Mouse (Mus musculus): ENCODE measurements at regions not wholly inside any gene's neighbourhood (a gene's known extent, or its start where the extent isn't known, plus 50 kb on each side); places are given as distances from the start of the nearest gene placed in this dataset.

DNA sequence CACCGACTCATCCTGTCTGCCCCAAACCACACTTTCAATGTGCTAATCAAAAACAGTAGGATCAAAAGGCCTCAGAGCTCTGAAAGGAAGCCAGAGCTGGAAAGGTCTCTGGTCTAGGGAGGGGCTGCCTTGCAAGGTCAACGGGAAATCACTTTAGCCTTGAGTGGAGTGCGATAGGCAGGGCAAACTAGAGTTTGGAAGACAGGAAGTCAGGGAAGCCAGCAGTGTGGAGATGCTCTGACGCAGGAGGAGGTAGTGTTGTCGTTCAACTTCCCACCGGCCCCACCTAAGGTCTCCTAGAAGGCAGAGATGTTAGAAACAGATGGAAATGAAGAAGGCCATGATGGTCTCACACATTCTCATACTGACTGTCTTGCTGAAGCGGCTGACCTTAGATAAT, 52.0 kb upstream of the Trp53i11 start:
- no peak for DNase-seq (ENCODE audit: low spot score in 2 of 2)

DNA sequence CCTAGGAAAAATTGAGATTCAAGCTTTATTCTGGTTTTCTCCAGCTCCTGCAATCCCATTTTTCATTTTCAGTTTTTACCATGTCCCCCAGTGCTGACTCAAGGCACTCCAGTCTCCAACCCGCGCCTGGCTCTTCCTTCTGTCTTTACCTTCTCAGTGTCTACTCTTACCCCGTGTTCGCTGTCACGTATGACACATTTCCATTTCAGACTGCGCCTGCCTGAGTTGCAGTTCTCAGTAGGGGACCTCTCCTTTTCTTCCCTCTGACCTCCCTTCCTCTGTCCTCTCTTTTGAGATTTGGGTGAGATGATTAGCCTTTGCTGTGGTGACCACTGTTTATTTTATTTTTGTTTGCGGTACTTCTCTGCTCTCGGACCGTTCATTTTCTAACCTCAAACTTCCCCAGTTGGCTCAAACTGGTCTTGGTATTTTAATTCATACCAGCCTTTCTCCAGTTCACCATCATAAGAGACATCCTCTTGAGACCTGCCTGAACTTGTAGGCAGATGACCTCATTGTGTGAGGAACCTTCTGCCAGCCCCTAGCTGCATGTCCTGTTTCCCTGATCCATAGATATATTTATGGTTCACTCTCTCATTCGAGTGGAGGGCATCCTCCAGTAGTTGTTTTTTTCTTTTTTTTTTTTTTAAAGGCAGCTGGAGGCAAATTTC, 53.9 kb upstream of the Trp53i11 start:
- no peak for DNase-seq (ENCODE audit: low spot score in 2 of 2)

DNA sequence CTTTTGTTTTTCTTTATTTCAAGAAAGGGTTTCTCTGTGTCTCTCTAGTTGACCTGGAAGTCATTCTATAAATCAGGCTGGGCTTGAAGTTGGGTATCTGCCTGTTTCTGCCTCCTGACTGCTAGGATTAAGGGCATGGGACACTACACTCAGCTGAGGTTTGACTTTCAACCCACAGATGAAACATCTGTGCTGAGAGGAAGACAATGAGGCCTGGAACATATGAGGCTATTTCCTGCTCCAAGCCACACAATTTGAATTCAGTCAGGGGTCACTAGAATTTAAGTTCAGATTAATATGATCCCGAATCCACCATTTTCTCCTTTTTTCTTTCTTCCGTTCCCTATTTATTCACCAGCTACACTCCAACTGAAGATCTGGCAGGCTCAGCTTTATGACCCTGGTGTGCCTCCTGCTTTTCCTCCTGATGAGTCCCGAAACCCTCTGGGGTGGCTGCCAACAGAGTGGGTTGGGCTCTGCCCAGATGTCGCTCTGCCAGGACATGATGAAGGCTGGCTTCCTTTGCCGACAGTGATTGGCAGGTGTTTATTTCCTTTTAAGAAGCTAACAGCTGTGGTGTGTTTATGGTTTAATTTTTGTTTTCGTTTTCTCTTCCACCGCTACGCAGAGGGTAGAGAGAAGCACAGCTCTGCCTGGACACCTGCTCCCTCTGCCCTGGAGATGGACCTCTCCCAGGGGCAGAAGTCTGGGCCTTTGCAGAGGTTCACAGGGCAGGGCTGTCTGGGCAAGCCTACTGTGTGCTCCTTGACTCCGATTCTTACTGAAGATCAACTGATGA, 55.3 kb upstream of the Trp53i11 start:
- no peak for DNase-seq (ENCODE audit: low spot score in 2 of 2)

DNA sequence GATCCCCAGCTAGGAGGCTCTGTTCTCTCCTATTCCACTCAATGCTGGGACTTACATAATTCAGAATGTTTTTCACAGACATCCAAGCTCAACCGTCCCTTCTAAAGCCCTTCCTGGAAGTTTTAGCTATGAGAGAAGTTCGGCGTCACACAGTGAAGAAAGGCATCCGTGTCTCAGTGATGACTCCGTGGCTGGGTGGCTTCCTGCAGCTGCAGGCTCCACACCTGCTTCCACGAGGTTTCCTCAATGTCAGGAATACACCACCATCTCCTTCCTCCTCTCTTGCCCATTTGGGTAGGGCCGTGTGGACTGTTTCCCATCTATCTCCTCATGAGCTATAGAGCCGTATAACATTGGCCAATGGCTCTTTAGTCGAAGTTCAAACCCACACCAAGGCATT, 56.1 kb upstream of the Trp53i11 start:
- DNase-seq (ENCODE audit: low spot score in 2 of 2): no peak

DNA sequence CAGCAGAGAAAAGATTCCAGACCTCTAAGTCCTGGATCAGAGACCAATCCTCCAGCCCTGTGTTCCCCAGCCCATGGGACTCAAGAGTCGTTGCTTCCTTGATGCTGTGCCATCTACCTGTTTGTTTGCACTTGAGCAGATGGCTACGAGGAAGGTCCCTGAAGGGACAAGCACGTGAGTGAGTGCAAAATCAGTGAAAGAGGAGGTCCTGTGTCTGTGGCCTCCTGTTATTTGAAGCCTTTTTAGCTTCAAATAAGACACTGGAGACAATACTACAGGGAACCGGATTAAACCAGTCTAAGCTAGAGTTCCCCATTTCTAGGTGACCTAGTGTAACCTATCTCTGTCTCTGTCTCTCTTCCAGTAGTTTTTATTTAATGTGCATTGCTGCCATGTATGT, 58.2 kb upstream of the Trp53i11 start:
- no peak for DNase-seq (ENCODE audit: low spot score in 2 of 2)

DNA sequence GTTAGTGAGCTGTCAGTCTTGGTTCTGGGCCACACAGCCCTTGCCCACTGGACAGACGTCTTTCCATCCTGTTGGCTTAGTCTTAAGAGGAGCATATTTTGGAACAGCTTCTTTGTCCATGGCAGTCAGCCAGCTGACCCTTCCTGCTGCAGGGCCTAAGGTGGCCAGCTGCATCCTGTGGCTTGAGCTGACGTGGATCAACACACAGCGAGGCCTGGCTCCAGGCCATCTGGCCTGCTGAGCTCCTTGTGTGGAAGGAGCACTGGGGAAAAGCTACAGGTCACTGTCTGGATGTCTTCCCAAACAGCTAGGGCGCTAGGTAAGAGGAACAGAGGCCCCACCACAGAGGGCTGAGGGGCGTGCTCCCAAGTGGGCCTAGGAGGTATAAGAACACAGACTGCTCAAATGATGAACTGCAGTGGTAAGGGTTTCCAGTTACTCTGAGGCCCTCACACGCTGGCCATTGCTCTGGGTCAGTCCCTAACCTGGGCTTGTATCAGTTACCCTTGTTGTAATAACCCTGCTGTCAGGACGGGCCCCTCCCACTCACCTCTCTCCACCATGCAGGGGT, 60.7 kb upstream of the Trp53i11 start:
- DNase-seq (ENCODE audit: low spot score in 2 of 2): peak in 1 of 2 experiments; percentile 16

DNA sequence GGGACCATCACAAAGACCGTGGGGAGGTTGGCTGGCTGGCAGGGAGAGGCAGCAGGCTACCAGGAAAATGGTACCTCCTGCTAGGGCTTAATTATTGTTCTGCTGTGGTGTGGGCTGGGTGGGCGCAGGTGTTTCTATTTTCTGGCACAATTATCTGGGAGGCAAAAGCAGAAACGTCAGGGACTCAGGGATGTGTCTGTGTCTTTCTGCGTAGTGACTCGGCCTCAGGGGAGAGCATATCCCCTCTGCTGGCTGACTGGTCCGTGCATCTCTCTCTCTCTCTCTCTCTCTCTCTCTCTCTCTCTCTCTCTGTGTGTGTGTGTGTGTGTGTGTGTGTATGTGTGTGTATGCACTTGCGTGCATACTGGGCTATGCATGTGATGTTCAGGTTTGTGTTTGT, 61.2 kb upstream of the Trp53i11 start:
- no peak for DNase-seq (ENCODE audit: low spot score in 2 of 2)

DNA sequence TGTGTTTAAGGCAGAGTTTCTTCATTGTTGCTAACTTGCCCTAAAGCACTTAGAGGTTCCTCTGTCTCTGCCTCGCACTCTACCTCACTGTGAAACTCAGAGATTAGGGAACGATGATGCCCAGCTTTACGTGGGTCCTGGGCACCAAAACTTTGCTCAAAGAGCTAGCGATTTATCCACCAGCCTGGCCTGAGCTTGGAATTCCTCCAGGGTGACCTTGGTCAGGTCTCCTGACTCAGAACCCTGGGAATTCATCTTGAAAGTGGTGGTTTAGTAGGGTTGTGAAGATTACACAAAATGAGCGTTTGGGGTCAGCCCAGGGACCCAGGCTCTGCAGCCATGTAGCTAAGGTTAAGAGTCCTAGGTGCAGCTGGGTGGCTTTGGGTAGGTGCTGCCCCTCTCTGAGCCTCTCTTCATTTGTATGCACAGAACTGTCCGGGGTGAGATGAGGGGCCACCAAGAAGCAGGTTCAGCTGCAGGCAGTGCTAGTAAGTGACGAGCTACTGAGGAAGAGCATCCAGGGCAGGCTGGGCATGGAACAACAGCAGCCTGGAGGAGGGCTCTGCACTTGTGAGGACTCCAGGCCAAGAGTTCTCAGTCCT, 62.4 kb upstream of the Trp53i11 start:
- no peak for DNase-seq (ENCODE audit: low spot score in 2 of 2)

DNA sequence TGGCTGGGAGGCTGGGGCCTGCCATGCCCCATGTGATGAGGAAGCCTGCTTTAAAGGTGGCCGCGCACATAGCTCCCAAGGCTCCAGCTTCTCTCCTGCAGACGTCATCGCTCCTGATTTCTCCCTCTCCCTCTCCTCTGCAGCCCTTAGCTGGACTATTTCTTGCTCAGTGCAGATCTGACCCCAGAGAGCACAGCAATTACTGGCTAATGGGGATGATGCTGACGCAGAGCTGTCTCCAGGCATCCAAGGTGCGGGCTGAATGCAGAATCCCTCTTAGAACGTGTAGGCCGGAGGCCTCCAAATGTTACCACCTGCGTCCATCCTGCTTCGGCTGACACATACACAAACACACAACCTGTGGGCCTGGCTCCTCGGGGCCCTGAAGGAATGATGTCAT, 63.5 kb upstream of the Trp53i11 start:
- DNase-seq (ENCODE audit: low spot score in 2 of 2): no peak

DNA sequence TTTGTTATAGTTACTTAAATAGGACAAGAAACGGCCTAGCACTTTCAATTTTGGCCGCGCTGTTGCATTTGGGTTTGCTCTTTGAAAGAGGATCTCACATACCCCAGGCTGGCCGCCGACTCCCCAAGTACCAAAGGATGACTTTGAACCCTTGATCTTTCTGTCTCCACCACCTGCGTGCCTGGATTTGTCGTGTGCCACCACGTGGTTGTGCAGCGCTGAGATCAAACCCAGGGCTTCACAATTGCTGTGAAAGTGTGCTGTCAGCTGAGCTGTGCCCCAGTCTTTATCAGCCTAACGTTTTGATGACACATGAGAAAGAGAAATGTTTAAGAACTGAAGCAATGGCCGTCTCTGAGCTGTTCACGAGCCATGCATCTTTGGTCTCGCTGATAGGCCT, 67.0 kb upstream of the Trp53i11 start:
- no peak for DNase-seq (ENCODE audit: low spot score in 2 of 2)

DNA sequence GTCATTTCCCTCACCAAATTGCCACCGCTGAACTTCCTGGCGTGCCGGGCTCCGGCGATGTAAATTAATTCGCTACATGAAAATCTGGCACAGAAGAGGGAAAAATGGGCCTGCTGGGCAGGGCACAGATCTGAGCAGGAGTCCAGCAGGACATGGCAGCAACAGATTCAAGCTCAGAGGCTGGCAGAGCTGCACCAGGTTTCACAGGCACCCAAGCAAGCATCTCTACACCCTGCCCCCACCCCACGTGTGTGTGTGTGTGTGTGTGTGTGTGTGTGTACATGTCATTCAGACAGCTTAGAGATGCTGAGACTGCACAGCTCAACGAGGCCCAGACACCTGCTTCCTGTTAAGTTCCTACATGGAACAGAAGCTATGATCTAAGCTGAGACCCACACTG, 68.3 kb upstream of the Trp53i11 start:
- DNase-seq (ENCODE audit: low spot score in 2 of 2): no peak

DNA sequence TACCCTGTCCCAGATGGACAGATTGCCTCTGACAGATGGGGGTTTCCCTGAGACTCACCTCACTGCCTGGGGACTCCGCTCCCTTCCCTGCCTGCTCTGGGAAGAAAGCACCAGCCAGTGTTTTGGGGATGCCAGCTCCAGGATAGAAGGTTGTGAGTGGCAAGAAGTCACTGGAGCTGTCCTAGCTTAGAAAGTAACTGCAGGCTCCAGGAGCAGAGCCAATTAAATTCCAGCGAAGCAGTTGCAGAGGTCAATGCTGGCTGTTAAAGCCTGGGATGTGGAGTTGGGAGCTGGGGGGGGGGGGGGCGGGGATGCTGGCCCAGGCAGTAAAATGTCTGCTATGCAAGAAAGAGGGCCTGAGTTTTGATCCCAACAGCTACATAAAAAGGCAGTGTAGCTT, 69.3 kb upstream of the Prdm11 start:
- DNase-seq (ENCODE audit: low spot score in 2 of 2): no peak

DNA sequence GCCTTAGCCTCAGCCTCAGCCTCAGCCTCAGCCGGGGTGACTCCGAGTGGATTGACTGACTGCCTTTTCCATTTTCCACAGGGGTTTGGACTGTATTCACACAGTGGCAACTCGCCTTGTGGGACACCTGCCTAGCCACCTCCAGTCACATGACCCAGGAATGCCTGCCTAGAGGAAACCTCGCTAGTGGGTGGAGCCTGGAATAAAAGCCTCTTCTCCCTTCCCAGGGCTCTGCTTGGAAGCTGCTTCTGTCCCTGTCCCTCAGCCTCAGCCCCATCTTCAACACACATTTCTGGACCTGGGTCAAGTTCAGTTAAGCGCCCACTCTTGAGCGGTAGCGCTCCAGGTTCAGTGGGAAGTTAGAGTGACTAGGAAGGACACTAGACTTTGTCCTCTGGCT, 68.0 kb upstream of the Prdm11 start:
- DNase-seq (ENCODE audit: low spot score in 2 of 2): no peak

DNA sequence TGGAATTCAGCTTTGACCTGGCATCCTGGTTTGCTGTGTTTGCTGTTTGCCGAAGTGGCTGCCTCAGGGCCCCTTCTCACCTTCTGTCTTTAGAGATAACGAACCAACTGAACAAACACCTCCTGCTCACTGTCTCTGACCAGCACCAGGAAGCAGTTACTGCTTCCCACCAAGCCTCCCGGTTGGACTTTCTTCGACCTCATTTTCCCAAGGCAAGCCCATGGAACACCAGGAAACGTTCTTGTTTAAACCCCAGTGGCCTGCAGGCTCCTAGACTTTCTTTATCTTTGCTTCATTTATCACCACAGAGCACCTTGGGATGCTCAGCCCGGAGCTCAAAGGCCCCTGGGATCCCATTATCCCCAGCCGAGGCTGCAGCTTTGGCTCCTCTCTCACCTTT, 66.4 kb upstream of the Prdm11 start:
- no peak for DNase-seq (ENCODE audit: low spot score in 2 of 2)

DNA sequence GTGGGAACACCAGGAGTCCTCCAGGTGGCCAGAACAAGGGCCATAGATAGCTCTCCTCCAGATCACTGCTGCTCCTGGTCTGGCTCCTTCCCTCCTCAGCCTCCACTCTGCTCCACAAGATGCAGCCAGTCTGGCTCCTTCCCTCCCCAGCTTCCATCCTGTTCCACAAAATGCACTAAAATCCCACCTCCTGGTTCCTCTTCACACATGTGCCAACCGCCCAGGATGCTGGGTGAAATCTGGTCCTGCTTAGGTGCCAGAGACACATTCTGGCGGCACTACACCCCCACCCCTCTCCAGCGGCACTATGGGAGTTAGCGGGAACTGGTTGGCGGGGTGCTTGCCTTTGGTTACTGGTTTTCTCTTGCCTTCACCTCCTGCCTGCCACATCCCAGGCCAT, 64.9 kb upstream of the Prdm11 start:
- DNase-seq (ENCODE audit: low spot score in 2 of 2): no peak

DNA sequence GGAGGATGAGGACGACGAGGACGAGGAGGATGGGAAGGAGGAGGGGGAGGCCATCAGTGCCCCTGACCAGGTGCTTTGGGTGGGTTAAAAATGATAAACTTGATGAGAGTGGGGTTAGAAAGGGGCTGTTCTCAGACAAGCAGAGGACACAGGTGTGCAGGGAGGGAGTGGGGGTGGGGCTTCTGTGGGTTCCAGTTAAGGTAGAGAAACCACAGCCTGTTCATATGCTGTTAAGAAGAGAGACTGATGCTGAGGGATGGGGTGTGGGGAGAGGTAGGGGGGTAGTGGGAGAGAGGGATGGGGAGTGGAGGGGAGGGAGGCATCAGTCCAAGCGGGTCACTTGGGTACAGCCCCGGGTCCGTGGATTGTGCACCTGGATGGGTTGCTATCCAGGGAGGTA, 60.6 kb upstream of the Prdm11 start:
- DNase-seq (ENCODE audit: low spot score in 2 of 2): no peak

DNA sequence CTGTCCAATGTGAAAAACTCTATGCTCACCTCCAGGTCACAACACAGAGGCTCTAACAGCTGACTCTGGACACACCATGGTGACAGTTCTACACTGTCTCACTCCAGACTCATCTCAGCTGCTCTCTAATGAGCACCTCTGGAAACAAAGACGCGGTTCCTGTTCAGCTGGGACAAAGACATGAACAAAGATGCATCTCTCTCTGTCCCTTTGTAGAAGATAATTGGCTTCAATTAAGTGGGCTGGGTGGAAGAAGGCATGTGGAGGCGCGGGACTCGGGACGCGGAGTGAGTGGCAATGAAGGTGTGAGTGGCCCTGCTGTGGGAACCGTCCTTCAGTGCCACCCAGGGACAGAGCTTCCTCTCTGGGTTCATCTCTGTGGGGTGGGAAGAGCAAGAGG, 56.0 kb upstream of the Prdm11 start:
- no peak for DNase-seq (ENCODE audit: low spot score in 2 of 2)

DNA sequence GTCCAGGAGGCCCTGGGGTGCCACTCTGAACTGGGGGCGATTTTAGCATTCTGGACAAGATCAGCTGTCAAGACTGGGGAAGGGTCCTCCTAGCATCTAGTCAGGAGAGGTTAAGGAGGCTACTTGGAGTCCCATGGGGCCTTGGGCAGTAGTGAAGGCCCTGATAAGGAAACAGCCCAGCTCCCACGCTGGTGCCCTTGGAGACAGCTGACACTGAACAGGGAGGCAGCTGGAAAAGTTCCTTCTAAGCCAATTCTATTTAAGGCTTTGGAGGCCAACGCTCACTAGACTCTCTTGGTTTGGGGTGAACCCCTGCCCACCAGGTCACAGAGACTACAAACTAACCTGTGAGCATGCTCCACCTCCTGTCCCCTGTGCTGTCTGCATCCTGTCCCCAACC, 53.8 kb upstream of the Prdm11 start:
- no peak for DNase-seq (ENCODE audit: low spot score in 2 of 2)

DNA sequence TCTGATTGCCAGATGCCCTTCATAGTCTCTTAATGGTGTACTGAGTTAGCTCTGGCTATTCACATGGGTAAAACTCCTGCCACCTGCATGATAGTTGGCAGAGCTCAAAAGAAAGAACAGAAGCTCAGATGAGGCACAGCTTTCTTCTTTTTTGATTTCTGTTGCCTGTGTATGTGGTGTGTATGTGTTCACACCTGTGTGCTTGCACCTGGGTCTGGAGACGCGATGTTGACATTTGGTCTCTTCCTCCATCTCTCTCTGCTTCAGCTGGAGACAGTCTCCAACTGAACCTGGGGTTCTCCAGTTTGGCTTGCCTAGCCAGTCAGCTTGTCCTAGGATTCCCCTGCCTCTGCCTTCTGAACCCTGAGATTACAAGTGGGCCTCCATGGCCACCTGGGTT, 51.0 kb upstream of the Prdm11 start:
- no peak for DNase-seq (ENCODE audit: low spot score in 2 of 2)

DNA sequence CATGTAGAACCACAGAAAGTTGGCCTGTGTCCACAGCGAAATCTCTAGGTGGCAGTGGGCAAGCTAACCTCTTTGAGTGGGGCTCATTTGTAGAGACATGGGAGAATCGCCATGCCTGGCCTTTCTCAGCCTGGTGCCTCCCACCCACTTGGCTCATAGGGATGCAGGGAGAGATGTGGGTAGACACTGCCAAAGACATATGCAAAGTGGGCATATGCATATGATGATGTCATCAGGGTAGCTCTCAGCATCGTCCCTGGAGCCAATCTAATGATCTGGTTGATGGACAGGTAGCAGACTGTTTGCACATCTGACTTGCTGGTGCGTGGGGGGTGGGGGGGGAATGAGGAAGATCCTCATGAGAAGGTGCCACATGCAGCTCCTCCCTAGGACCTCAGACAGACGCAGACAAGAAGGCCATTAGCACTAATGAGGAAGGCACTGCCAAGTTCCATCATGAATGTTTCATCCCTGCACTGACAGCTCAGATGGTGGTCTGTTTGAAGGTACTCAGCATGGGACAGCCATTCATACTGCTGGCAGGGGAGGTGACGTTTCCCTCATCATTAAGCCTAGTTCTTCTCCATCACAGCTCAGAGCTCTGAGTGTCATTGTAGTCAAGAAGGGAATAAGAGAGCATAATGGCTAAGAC, 50.2 kb upstream of the Prdm11 start:
- DNase-seq (ENCODE audit: low spot score in 2 of 2): no peak

Measured in urinary bladder, adult 18-20 months (tissue).